Mouse (Mus musculus) heart, postnatal 0 days (tissue): ENCODE results near the gene Gtf2i.

Experiments used
- CTCF ChIP-seq: IDR thresholded peaks from 2 replicates; pipeline ENCODE4 v1.5.1; 2016; ENCODE audit warnings: antibody characterized with exemption, control low read depth, low read depth
- EP300 ChIP-seq: IDR thresholded peaks from 2 replicates; pipeline ENCODE4 v1.6.1; 2016; ENCODE audit warnings: antibody characterized with exemption, low read depth

DNA sequence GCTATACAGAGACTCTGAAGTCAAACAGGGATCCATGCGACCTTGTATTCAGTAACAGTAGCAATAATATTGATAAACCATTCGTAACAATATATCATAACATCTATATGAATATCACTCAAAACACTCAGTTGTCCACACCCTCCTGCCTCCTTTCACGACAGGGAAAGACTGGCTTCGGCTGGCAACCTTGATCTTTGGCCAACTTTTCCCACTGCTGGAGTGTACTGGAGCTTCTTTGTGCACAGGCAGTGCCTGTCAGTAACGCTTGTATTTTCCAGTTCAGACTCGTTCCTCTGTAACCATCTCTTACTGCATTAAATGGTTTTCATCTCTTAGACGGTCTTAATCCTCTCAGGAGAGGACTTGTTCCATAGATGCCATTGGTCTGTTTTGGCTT, 2.2 kb upstream of the Gtf2i start:
- TF ChIP-seq EP300, result no peak
- no peak for TF ChIP-seq CTCF
